Mouse (Mus musculus): ENCODE results near the gene Wif1. TPM values are rescaled to one million over a fixed set of nuclear protein-coding genes. Genes with fewer than 3 reads are reported as not detected.
A peak's percentile ranks its signal among the peaks of the same experiment; 100 is the strongest.

Gene Wif1
- total and polyA plus RNA-seq, 2 experiments from 2014 or later, result 6.0 to 6.1 TPM

DNA sequence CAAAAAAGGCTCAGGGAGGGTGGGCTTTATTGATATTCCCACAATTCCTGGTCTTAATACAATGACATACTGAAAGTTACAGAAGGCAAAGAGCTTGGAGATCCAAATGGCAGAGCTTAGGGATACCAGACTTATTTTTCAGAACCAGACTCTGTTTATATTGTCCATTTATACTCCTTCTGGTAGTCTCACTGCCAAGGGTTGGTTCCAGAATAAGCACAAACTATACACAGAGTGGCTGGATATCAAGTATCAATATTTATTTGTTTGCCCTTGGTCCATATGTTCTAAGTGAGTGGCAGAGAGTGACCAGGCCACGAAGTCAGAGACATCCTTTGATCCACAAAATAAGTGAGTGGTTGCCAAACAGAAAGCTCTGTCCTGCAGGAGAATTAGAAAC is 34.2 kb downstream of the Wif1 start:
- Histone ChIP-seq H3K4me1 (ENCODE audit: insufficient read depth) (no peaks in the 10 kb centered on the region), H3K27me3 (ENCODE audit: insufficient read depth, low read length) (no peaks in the 10 kb centered on the region), H3K36me3 (ENCODE audit: insufficient read depth) (no peaks in the 10 kb centered on the region), H3K4me2 (ENCODE audit: low read depth) (no peak overlapping the region), H3K4me3 (ENCODE audit: low read depth, low read length) (no peak overlapping the region), H3K9me3 (ENCODE audit: low read length) (no peaks in the 10 kb centered on the region), H3K9ac (no peak overlapping the region), H3K27ac (ENCODE audit: low read depth, low read length) (no peak overlapping the region)
- DNase-seq, result no peak
- ATAC-seq, result no peak
- TF ChIP-seq CTCF (IDR thresholded peaks at IDR 0.05; ENCODE audit: low read depth), result no peak
- 65% methylated on average over 1 of the region's 1 CpGs for WGBS

DNA sequence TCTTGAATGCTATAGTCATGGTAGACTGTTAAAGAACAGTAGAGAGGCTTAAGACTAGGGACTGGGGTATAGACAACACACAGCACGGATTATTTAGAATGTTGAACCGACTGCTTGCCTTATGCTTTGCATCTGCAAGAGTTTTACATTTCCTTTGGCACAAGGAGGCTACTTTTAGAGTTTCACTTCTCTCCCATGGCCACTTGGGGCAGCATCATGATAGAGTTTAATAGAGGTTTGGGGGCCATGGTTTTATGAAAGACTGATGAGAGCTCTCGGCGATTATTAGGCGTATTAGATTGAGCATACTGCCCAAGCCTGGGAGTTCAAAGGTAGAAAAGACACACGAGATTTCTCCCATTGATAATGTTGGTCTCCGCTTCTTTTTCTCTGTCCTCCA is 37.0 kb downstream of the Wif1 start:
- ATAC-seq (no peak), DNase-seq (peak; percentile 20)
- no peak overlapping the region for H3K4me2 ChIP-seq (ENCODE audit: low read depth)
- no peaks in the 10 kb centered on the region for H3K27me3 ChIP-seq (ENCODE audit: insufficient read depth, low read length)
- 69% methylated on average over 7 of the region's 7 CpGs for WGBS
- H3K4me1 ChIP-seq (ENCODE audit: insufficient read depth), result no peaks in the 10 kb centered on the region
- no peak overlapping the region for H3K4me3 ChIP-seq (ENCODE audit: low read depth, low read length)
- no peaks in the 10 kb centered on the region for H3K9me3 ChIP-seq (ENCODE audit: low read length)
- H3K27ac ChIP-seq (ENCODE audit: low read depth, low read length), result no peak overlapping the region
- H3K9ac ChIP-seq, result no peak overlapping the region
- TF ChIP-seq CTCF (IDR thresholded peaks at IDR 0.05; ENCODE audit: low read depth), result peak; percentile 43
- no peaks in the 10 kb centered on the region for H3K36me3 ChIP-seq (ENCODE audit: insufficient read depth)

DNA sequence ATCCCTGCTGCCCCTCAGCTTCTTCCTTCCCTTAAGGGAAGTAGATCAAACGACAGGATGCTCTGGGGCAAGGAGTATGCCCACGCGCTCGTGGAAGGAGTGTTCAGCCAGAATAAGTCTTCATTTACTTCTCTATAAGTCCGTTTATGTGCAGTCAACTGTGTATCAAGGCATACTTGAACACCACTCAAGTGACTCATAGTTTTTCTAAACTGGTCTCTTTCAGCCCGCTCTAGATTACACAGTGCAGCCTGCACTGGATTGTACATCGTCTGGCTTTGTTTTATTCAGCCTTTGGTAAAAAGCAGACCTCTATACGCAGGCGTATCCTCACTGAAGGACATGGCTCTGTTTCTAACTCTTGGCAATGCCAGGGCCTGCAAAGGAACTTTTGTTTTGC is 46.7 kb downstream of the Wif1 start:
- no peak overlapping the region for H3K4me3 ChIP-seq (ENCODE audit: low read depth, low read length)
- H3K36me3 ChIP-seq (ENCODE audit: insufficient read depth), result no peaks in the 10 kb centered on the region
- H3K4me1 ChIP-seq (ENCODE audit: insufficient read depth), result no peaks in the 10 kb centered on the region
- DNase-seq (no peak), ATAC-seq (no peak)
- 67% methylated on average over 9 of the region's 9 CpGs for WGBS
- H3K4me2 ChIP-seq (ENCODE audit: low read depth), result no peak overlapping the region
- no peaks in the 10 kb centered on the region for H3K9me3 ChIP-seq (ENCODE audit: low read length)
- TF ChIP-seq CTCF (IDR thresholded peaks at IDR 0.05; ENCODE audit: low read depth), result no peak
- H3K27me3 ChIP-seq (ENCODE audit: insufficient read depth, low read length), result no peaks in the 10 kb centered on the region
- H3K27ac ChIP-seq (ENCODE audit: low read depth, low read length), result no peak overlapping the region
- no peak overlapping the region for H3K9ac ChIP-seq

DNA sequence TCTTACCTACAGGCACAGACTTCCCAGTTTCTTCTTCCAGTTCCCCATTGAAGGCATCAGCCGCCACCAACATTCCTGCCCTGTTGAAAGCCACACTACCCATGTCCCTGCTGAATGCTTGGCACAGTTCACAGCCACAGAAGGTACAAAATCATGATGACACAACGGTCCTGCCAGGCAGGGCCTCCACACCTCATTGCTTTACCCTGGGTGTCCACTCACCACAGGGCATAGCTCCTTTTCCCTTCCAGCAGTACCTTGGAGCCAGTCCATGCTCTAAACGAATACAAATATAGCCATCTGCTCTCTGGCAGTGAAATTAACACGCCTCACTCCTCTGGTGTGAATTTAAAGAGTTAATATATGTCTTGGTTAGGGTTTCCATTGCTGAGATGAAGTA is 49.1 kb downstream of the Wif1 start:
- Histone ChIP-seq H3K9me3 (ENCODE audit: low read length) (no peaks in the 10 kb centered on the region), H3K27me3 (ENCODE audit: insufficient read depth, low read length) (no peaks in the 10 kb centered on the region)

DNA sequence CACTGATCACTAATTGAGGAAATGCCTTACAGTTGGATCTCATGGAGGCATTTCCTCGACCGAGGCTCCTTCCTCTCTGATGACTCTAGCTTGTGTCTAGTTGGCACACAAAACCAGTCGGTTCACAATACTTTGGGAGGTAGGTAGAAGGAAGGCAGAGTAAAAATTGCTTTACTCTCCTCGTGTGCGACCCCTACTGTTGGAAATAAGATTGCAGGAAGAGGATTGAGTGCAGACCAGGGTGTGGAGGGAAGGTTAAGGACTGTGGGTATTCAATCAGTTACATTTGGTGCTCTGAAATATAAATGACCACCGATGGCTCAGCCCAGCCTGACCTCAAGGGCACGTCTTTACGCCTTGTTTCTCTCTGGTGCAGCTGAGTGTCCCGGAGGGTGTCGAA is 49.8 kb downstream of the Wif1 start:
- Histone ChIP-seq H3K36me3 (ENCODE audit: insufficient read depth) (no peaks in the 10 kb centered on the region), H3K4me2 (ENCODE audit: low read depth) (no peak overlapping the region), H3K9me3 (ENCODE audit: low read length) (no peaks in the 10 kb centered on the region), H3K4me3 (ENCODE audit: low read depth, low read length) (no peak overlapping the region), H3K27me3 (ENCODE audit: insufficient read depth, low read length) (no peaks in the 10 kb centered on the region), H3K4me1 (ENCODE audit: insufficient read depth) (no peaks in the 10 kb centered on the region), H3K9ac (no peak overlapping the region), H3K27ac (ENCODE audit: low read depth, low read length) (no peak overlapping the region)
- DNase-seq, result no peak
- no peak for ATAC-seq
- TF ChIP-seq CTCF (IDR thresholded peaks at IDR 0.05; ENCODE audit: low read depth), result peak; percentile 25; the same call in 1 of the 2 replicates
- 66% methylated on average over 10 of the region's 10 CpGs for WGBS

More for the DNA sequence above, 49.1 kb downstream of the Wif1 start:
- Histone ChIP-seq H3K4me1 (ENCODE audit: insufficient read depth) (no peaks in the 10 kb centered on the region), H3K4me2 (ENCODE audit: low read depth) (no peak overlapping the region), H3K27ac (ENCODE audit: low read depth, low read length) (no peak overlapping the region), H3K36me3 (ENCODE audit: insufficient read depth) (no peaks in the 10 kb centered on the region), H3K9ac (no peak overlapping the region), H3K4me3 (ENCODE audit: low read depth, low read length) (no peak overlapping the region)
- ATAC-seq (no peak), DNase-seq (no peak)
- no peak for TF ChIP-seq CTCF (IDR thresholded peaks at IDR 0.05; ENCODE audit: low read depth)
- 69% methylated on average over 4 of the region's 4 CpGs for WGBS

DNA sequence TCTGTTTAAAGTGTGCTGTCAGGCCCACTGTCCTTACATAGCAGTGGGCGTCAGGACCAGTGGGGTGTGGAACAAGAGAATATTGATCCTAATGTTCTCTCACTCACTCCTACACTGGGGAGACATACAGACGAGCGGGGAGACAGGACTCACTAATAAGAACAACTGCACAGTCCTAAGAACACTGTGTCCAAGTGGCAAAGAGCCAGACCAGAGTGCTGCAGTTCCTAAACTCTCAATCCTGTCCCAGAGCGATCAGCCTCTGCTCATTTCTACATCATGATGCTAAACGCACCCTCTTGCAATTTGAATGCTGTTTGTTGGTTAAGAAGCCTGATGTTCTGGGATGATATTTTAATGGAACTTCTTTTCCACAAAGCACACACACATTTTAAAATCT is 54.9 kb downstream of the Wif1 start:
- Histone ChIP-seq H3K27ac (ENCODE audit: low read depth, low read length) (no peak overlapping the region), H3K9me3 (ENCODE audit: low read length) (no peaks in the 10 kb centered on the region), H3K9ac (no peak overlapping the region), H3K4me3 (ENCODE audit: low read depth, low read length) (no peak overlapping the region), H3K4me2 (ENCODE audit: low read depth) (no peak overlapping the region), H3K36me3 (ENCODE audit: insufficient read depth) (no peaks in the 10 kb centered on the region), H3K4me1 (ENCODE audit: insufficient read depth) (no peaks in the 10 kb centered on the region), H3K27me3 (ENCODE audit: insufficient read depth, low read length) (no peaks in the 10 kb centered on the region)
- no peak for TF ChIP-seq CTCF (IDR thresholded peaks at IDR 0.05; ENCODE audit: low read depth)
- 56% methylated on average over 5 of the region's 5 CpGs for WGBS
- ATAC-seq, result no peak
- no peak for DNase-seq

DNA sequence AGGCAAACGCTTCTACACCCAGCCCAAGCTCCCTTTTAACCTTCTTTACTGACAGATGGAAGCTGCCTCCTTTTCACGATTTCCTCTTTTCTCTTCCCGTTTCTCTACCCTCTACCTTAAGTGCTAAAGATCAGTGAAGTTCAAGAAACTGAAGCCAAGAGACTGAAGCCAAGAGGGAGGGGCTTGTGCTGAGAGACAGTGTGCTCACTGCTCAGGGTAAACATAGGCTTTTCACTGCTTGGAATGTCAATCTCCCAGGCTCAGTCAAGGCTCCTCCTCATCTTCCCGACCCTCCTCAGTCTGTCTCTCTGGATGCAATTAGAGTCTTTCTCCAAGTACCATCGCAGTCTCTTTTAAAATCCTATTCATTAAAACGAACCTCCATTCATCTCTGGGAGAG is 55.6 kb downstream of the Wif1 start:
- DNase-seq (no peak), ATAC-seq (no peak)
- Histone ChIP-seq H3K9ac (no peak overlapping the region), H3K36me3 (ENCODE audit: insufficient read depth) (no peaks in the 10 kb centered on the region), H3K27me3 (ENCODE audit: insufficient read depth, low read length) (no peaks in the 10 kb centered on the region), H3K4me1 (ENCODE audit: insufficient read depth) (no peaks in the 10 kb centered on the region), H3K27ac (ENCODE audit: low read depth, low read length) (no peak overlapping the region), H3K4me2 (ENCODE audit: low read depth) (peak overlapping the region; percentile 30; the same call in 1 of the 2 replicates), H3K4me3 (ENCODE audit: low read depth, low read length) (no peak overlapping the region), H3K9me3 (ENCODE audit: low read length) (no peaks in the 10 kb centered on the region)
- no peak for TF ChIP-seq CTCF (IDR thresholded peaks at IDR 0.05; ENCODE audit: low read depth)
- WGBS, result 2% methylated on average over 6 of the region's 6 CpGs

DNA sequence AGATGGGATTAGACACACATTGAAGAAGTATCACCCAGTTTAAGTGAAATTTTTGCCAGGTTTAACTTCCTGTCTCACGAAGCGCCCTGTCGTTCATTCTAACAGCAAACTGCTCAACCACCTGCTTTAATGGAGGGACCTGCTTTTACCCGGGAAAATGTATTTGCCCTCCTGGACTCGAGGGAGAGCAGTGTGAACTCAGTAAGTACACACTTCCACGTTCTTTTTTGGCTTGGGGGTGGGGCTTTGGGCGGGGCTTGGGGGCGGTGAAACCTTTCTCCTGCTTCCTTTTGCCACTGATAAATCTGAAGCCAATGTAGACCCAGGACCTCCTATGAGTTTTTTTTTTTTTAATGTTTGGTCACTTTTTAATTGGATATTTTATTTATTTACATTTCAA is 56.2 kb downstream of the Wif1 start:
- WGBS, result 12% methylated on average over 8 of the region's 8 CpGs
- no peaks in the 10 kb centered on the region for H3K4me1 ChIP-seq (ENCODE audit: insufficient read depth)
- no peaks in the 10 kb centered on the region for H3K9me3 ChIP-seq (ENCODE audit: low read length)
- peak overlapping the region; percentile 30 for H3K4me2 ChIP-seq (ENCODE audit: low read depth)
- no peaks in the 10 kb centered on the region for H3K36me3 ChIP-seq (ENCODE audit: insufficient read depth)
- H3K27ac ChIP-seq (ENCODE audit: low read depth, low read length), result no peak overlapping the region
- DNase-seq (no peak), ATAC-seq (no peak)
- H3K27me3 ChIP-seq (ENCODE audit: insufficient read depth, low read length), result no peaks in the 10 kb centered on the region
- H3K4me3 ChIP-seq (ENCODE audit: low read depth, low read length), result no peak overlapping the region
- H3K9ac ChIP-seq, result no peak overlapping the region
- TF ChIP-seq CTCF (IDR thresholded peaks at IDR 0.05; ENCODE audit: low read depth), result no peak

Measured in forebrain, postnatal 0 days (tissue).